Mouse (Mus musculus) brown adipose tissue, adult 24 weeks (tissue): ENCODE results near the gene Erbb2. TPM values are rescaled to one million over a fixed set of nuclear protein-coding genes. Genes with fewer than 3 reads are reported as not detected.
"Not testable (repeated sequence)": the region's sequence is repeated elsewhere in the genome, so short reads cannot be mapped to it uniquely, and the experiment has no call there.

ENCODE experiments used
- H3K27ac ChIP-seq: fragments of 200-500 bp; replicated peaks from 2 replicates; pipeline ENCODE4 v1.5.1; 2012; ENCODE audit warnings: low read depth, mild to moderate bottlenecking, low read length
- H3K4me1 ChIP-seq: fragments of 200-500 bp; 2 replicates; pipeline ENCODE4 v1.6.1; 2012; ENCODE audit warnings: low read length, mixed read lengths; ENCODE audit not compliant: control insufficient read depth, insufficient read depth, insufficient read length
- H3K4me3 ChIP-seq: fragments of 200-500 bp; 2 replicates; pipeline ENCODE4 v1.5.1; 2012; ENCODE audit warnings: low read depth, mild to moderate bottlenecking, low read length, moderate library complexity; ENCODE audit not compliant: insufficient read depth
- polyA plus RNA-seq: library from polyadenylated mRNA; stranded (reverse); fragments of >200 nt; gene quantifications from 2 replicates; pipeline ENCODE4 v1.2.4, GENCODE M21; 2012; ENCODE audit not compliant: missing spikeins, insufficient read depth, insufficient read length

The Erbb2 gene
- polyA plus RNA-seq, 1 experiment = 1.9 TPM

DNA sequence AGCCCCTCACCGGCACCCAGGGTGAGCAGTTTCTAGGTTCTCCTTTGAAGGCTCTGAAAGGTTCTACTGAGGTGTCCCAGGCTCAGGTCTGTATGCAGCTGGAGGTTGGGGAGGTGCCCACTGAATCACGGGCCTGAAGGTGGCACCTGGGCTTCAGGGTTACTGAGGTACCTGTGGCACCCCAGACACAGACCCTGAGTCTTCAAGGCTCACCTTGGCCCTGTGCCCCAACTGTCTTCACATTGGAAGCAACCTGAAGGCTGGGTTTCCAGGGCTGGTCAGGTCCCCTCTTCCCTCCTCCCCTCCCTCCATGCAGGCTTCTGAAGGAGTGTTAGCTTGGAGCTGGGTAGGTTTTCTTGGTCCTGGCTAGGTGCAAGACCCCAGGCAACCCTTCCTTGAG lies 30.6 kb upstream of the Erbb2 start:
- Histone ChIP-seq H3K4me1 (no peaks in the 10 kb centered on the region), H3K27ac (no peak overlapping the region), H3K4me3 (no peak overlapping the region)

DNA sequence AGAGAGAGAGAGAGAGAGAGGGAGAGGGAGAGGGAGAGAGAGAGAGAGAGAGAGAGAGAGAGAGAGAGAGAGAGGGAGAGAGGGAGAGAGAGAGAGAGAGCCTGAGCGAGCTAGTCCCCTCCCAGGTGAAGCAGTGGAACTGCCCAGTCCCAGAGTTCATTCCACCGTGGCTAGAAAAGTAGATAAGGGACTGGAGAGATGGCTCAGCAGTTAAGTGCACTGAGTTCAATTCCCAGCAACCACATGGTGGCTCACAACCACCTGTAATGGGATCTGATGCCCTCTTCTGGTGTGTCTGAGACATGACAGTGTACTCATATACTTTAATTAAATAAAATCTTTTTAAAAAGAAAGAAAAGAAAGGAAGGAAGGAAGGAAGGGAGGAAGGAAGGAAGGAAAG lies 29.9 kb upstream of the Erbb2 start:
- H3K4me3 ChIP-seq, H3K4me1 ChIP-seq, H3K27ac ChIP-seq: not testable (repeated sequence)

DNA sequence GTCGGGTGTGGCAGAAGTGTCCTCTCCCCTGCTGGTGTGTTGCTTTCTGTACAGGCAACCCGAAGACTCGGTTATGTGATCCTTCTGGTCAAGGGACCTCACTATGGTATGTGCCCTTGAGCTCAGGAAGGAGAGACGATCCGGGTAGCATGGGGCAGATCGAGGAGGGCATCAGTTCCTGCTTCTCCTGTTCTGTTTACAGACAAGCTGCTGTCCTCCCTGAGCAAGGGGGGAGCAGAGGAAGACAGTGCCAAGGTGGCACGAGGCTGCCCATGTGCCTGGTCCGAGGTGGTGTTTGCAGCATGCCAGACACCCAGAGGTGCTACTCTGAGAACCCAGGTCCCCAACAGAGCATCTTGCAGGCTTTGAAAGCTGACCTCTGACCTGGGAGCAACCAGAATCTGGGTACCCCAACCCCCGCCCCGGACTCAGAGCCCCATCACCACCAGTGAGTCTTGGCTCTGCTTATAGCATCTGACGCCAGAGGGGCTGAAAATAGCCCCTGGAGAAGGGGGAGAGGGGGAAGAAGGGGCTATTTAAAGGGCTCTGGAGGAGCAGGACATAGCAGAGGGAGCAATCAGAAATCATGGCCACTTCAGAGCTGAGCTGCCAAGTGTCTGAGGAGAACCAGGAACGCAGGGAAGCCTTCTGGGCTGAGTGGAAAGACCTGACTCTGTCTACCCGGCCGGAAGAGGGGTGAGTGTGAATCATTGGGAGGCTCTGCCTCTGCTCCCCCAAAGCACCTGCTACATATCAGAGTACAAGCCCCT lies 28.8 kb upstream of the Erbb2 start, which contains the start of gene Tcap:
Gene Tcap, plus strand, starts transcription at position 551 of the 770 bp plus-strand sequence.
- Histone ChIP-seq H3K4me1 (no peaks in the 10 kb centered on the region), H3K27ac (no peak within 1 kb of the TSS), H3K4me3 (no peak within 1 kb of the TSS)

DNA sequence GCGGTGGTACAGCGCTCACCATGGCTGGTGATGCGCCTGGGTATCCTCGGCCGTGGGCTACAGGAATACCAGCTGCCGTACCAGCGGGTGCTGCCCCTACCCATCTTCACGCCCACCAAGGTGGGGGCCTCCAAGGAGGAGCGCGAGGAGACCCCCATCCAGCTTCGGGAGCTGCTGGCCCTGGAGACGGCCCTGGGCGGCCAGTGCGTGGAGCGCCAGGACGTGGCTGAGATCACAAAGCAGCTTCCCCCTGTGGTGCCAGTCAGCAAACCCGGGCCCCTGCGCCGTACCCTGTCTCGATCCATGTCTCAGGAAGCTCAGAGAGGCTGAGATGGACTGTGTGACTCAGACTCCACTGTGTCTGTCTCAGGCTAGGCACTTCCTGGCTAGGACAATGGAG lies 28.1 kb upstream of the Erbb2 start:
- no peaks in the 10 kb centered on the region for H3K4me1 ChIP-seq
- H3K4me3 ChIP-seq = no peak overlapping the region
- H3K27ac ChIP-seq = no peak overlapping the region

DNA sequence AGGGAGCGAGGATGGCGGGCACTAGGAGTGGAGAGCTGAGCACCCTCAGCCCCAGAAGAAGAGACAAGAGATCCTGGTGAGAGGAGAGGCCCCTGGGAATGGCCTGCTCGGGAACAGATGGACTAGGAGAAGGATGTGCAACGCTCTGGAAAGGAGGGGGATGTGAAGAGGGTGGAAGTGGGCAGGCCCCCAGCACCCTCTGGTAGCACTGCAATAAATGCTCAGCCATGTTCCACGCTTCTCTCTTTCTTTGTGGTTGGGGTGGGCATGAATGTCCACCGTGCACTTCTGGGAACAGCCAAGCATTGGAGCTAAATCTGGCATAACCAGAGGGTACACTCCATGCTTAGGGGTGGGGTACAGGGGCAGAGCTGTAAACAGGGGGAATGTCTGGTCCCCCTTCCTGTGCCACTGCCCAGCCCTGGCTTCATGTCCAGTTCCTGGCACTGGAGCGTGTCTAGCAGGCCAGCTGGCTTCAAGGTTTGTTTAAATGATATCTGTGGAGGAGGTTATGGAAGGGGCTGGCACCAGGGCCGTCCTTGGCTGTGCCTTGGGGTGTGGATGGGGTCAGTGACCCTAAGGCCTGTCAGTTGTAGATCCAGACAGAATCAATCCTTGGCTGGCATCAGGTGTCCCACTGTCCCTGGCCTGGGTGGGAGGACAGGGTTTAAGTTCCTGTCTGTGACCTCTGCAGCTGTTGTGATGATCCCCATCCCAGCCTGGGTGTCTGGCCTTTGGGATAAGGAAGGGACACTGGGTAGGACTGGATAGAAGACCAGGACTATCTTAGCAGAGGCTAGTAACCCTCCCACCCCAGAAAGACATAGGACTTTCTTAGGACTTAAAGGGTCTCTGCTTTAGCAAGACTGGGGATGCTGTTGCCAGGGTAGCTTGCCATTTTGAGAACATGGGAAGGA lies 27.3 kb upstream of the Erbb2 start:
- Histone ChIP-seq H3K4me1 (no peaks in the 10 kb centered on the region), H3K4me3 (no peak overlapping the region), H3K27ac (no peak overlapping the region)

DNA sequence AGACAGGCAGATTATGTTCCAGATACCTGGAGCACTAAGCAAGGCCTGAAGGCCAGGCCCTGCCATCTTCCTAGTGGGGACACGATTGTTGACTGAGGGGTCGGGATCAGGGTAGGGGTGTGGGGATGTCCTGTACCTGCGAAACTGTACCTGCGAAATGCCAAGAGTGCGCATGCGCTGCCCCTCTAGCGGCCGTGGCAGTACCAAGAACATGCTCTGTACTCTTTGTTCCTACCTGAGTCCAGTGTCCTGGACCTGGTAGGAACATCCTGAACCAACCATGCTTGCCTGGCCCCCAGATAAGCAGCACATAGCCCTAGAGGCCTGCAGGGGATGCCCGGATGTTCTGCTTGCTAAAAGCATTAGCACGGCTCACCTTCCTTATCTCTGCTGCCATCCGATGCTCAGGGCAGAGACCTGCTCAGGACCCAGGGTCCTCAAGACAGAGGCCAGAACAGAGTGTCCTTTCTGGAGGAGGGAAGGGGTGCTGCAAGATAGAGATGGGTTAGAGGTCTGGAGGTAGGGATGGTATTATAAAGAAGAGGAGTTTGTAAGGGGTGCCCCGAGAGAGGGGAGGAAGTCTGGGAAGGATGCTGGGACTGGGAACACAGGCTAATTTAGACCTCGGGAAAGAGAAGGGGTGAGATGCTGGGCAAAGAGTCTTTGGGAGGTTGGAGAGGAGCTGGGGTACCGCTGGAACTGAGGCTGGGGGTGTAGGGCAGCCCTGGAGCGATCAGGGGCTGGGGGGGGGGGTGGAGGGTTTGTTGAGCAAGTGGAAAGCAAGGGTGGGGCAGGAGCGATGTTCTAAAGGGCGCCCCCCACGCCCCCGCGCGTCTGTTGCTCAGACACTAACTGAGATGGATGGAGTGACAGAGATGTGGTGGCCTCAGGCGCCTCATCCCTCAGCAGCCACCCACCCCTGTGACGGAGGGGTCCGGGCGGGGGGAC lies 26.4 kb upstream of the Erbb2 start, which contains the start of gene Pnmt:
Gene Pnmt, plus strand, starts transcription at position 813 of the 948 bp plus-strand sequence.
- H3K4me1 ChIP-seq = no peaks in the 10 kb centered on the region
- H3K27ac ChIP-seq = no peak within 1 kb of the TSS
- H3K4me3 ChIP-seq = no peak within 1 kb of the TSS

DNA sequence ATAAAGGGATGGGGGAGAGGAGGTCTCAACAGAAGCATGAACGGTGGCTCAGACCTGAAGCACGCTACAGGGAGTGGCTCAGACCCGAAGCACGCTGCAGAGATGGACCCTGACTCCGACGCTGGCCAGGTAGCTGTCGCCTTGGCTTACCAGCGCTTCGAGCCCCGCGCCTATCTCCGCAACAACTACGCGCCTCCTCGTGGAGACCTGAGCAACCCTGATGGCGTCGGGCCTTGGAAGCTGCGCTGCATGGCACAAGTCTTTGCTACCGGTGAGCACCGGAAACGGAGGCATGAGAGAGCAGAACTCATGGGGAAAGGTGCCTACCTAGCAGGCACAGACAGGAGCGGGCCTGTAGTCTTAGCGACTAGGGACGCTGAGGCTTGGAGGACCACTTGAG lies 25.7 kb upstream of the Erbb2 start:
- H3K4me3 ChIP-seq = no peak overlapping the region
- H3K27ac ChIP-seq = no peak overlapping the region
- no peaks in the 10 kb centered on the region for H3K4me1 ChIP-seq

DNA sequence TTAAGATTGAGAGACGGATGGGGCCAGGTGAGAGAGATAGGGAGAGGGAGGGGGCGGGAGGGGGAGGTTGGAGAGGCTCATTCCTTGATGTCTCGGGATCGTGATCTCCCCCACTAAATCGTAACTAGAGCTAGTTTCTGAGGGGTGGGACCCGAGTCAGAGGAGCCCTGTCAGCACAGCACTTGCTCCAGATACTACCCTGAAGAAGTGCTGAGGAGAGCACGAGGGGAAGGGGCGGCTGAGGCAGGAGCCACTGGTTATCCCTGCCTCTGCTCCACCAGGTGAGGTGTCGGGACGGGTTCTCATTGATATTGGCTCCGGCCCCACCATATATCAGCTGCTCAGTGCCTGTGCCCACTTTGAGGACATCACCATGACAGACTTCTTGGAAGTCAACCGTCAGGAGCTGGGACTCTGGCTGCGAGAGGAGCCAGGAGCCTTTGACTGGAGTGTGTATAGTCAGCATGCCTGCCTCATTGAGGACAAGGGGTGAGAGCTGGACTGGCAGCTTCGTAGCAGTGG lies 25.2 kb upstream of the Erbb2 start:
- no peaks in the 10 kb centered on the region for H3K4me1 ChIP-seq
- H3K4me3 ChIP-seq = no peak overlapping the region
- H3K27ac ChIP-seq = no peak overlapping the region

DNA sequence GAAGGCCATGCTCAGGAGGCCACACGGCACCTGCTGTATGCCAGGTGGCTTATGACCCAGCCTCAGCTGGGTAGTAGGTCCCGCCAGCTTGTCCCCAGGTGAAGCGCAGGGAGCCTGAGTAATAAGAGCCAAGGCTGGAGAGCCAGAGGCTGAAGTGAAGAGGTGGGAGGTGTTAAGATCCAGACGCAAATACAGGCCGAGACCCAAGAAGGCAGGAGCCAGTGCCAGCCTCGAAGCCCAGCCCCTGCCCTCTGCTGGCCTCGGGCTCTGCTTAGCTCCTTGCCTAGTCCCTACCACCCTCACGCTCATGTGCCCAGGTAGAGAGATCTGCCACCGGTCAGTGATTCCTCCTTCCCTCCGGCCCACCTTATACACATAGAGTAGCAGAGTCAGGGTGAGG lies 24.0 kb upstream of the Erbb2 start:
- Histone ChIP-seq H3K27ac (no peak overlapping the region), H3K4me1 (no peaks in the 10 kb centered on the region), H3K4me3 (no peak overlapping the region)

DNA sequence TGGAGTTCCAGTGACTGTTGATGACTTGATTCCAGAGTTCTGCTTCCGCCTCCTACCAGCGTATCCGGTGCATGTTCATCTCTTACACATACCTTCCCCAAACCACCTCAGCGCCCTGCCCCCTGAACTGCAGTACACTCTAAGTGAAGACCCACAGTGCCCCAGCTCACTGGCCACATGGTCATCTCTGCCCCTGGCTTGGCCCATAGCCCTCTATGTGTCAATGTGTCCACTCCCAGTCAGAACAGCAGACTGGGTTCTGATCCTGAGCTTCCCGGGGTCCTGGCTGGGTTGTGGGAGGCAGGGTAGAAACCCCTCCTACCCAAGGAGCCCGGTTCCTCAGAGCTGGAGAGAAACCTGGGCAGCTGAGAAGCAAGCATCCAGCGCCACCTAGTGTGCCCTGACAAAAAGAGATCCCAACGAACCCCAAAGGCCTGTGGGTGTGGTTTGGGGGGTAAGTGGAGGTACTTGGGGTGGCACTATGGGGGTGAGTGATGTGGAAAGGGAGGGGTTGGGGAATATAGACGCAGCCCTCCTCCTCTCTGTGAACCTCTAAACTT lies 23.0 kb upstream of the Erbb2 start:
- no peak overlapping the region for H3K27ac ChIP-seq
- H3K4me3 ChIP-seq = no peak overlapping the region
- H3K4me1 ChIP-seq = no peaks in the 10 kb centered on the region

DNA sequence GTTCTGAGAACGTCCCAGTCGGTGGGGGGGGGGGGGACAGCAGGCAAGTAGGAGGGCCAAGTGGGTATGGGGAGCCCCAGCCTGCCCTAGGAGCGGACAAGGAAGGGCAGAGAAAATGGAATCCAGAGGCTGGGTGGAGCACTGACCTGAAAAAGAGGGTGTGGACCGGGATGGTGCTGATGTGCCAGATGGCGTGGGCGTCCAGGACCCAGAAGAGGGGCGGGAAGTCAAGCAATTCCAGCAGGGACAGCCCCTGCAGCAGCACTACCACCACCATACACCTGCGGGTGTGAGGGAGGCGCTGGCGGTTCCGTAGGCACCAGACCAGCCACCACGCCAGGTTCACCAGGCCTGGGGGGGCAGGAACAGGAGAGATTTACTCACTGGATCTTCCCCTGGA lies 22.1 kb upstream of the Erbb2 start:
- Histone ChIP-seq H3K4me1 (no peaks in the 10 kb centered on the region), H3K4me3 (no peak overlapping the region), H3K27ac (no peak overlapping the region)

DNA sequence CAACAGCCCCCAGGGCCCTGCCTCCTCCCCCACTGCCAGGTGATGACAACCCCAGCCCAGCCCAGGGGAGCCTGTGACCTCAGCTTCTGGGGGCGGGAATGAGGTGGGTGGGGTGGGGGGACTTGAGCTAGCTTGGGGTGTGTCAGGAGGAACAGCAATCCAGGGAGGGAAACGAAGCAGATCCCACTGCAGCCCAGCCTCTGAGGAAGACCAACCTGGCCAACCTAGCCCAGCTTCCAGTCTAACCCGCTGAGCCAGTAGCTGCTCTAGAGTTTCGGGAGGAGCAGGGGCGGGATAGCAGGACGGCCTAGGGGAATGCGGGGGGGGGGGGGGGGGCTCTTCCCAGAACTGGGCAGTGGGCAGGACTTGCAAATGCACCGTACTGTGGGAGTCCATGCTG lies 20.2 kb upstream of the Erbb2 start:
- Histone ChIP-seq H3K27ac (no peak overlapping the region), H3K4me3 (no peak overlapping the region), H3K4me1 (no peaks in the 10 kb centered on the region)

DNA sequence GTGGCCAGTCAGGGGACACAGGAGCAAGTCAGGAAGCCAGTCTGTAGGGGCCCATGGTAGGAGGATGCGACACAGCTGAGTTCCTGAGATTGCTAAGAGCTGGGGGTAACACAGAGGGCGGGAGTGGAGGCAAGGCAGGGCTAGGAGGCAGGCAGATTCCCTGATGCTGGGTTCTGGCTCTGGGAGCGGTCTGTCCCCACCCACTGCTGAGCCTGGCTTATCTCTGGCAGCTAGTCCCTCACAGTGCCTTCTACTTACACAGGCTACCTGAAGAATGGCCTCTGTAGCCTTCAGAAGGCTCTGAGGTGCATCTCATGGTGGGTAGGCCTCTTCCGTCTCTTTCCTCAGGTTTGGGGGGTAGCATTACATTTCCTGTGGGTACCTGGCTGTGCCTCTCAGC lies 19.6 kb upstream of the Erbb2 start:
- Histone ChIP-seq H3K4me1 (no peaks in the 10 kb centered on the region), H3K4me3 (no peak overlapping the region), H3K27ac (no peak overlapping the region)

DNA sequence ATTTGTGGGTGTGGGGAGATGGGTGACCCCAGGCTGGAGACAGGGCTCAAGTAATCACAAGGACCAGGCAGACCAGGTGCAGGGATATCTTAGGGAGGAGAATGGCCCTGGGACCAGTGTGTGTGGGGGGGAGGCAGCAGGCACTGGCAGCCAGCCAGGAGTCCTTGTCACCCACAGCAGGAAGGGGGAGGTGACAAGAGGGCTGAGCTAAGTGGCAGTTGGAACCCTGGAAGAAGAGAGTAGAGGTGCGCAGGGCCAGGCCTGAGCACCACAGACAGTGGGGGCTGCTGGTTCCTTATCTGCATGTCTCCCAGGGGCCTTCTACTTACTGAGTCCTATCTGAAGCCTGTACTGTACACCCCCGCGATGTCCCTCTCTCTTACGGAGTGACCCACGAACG lies 19.0 kb upstream of the Erbb2 start:
- Histone ChIP-seq H3K4me1 (no peaks in the 10 kb centered on the region), H3K4me3 (no peak overlapping the region), H3K27ac (no peak overlapping the region)
